Mouse (Mus musculus) right cerebral cortex, postnatal 14 days (tissue): ENCODE data around the gene Hdlbp.
"Not testable (repeated sequence)": the region's sequence is repeated elsewhere in the genome, so short reads cannot be mapped to it uniquely, and the experiment has no call there.

Experiments
- DNase-seq: peaks from one replicate; pipeline ENCODE4 v3.0.0; 2022

The Hdlbp gene

GRCm38 (mm10) chr1:93478586-93479475 lies at the start of gene Hdlbp:
Gene Hdlbp, minus strand, starts transcription at chr1:93478815.
- DNase-seq = peak; percentile 99

- DNase-seq = no peak
Observed at GRCm38 (mm10) chr1:93522325-93522724, 43.7 kb upstream of the Hdlbp start.

- DNase-seq = no peak
Observed at GRCm38 (mm10) chr1:93521491-93521890, 42.9 kb upstream of the Hdlbp start.

GRCm38 (mm10) chr1:93513221-93513620 lies 34.6 kb upstream of the Hdlbp start:
- no peak for DNase-seq

- no peak for DNase-seq
Observed at GRCm38 (mm10) chr1:93512351-93512690, 33.7 kb upstream of the Hdlbp start.

- peak; percentile 89 for DNase-seq
Observed at GRCm38 (mm10) chr1:93511585-93512350, 33.2 kb upstream of the Hdlbp start, which contains the start of gene Farp2. Gene Farp2, plus strand, starts transcription at chr1:93512079.

GRCm38 (mm10) chr1:93508576-93508975 lies 30.0 kb upstream of the Hdlbp start:
- DNase-seq = not testable (repeated sequence)

GRCm38 (mm10) chr1:93506944-93507676 lies 28.5 kb upstream of the Hdlbp start:
- no peak for DNase-seq

GRCm38 (mm10) chr1:93495312-93495711 lies 16.7 kb upstream of the Hdlbp start:
- DNase-seq = no peak

- not testable (repeated sequence) for DNase-seq
Observed at GRCm38 (mm10) chr1:93486302-93486701, 7.7 kb upstream of the Hdlbp start.

- peak; percentile 9 for DNase-seq
Observed at GRCm38 (mm10) chr1:93479476-93480083, 965 bp upstream of the Hdlbp start.

GRCm38 (mm10) chr1:93477758-93478585 lies 643 bp downstream of the Hdlbp start:
- peak; percentile 97 for DNase-seq

- no peak for DNase-seq
Observed at GRCm38 (mm10) chr1:93475694-93476093, 2.9 kb downstream of the Hdlbp start.

- DNase-seq = no peak
Observed at GRCm38 (mm10) chr1:93468626-93469025, 10.0 kb downstream of the Hdlbp start.

GRCm38 (mm10) chr1:93465746-93466145 lies 12.9 kb downstream of the Hdlbp start:
- DNase-seq = no peak

- no peak for DNase-seq
Observed at GRCm38 (mm10) chr1:93465066-93465465, 13.5 kb downstream of the Hdlbp start.

GRCm38 (mm10) chr1:93459101-93459500 lies 19.5 kb downstream of the Hdlbp start:
- no peak for DNase-seq

- no peak for DNase-seq
Observed at GRCm38 (mm10) chr1:93458357-93458756, 20.3 kb downstream of the Hdlbp start.

- no peak for DNase-seq
Observed at GRCm38 (mm10) chr1:93453721-93454255, 24.8 kb downstream of the Hdlbp start.

GRCm38 (mm10) chr1:93450118-93450517 lies 28.5 kb downstream of the Hdlbp start:
- not testable (repeated sequence) for DNase-seq

- no peak for DNase-seq
Observed at GRCm38 (mm10) chr1:93445822-93446162, 32.8 kb downstream of the Hdlbp start.
